Mouse (Mus musculus) hindbrain, embryonic 11.5 days (tissue): ENCODE results near the gene St14. TPM values are rescaled to one million over a fixed set of nuclear protein-coding genes. Genes with fewer than 3 reads are reported as not detected.

Experiments used
- ATAC-seq: fragments of 200-750 bp; cut with Nextera tagmentation; 2 replicates; pipeline ENCODE4 v1.8.0; 2017; ENCODE audit warnings: mild to moderate bottlenecking, moderate TSS enrichment, moderate library complexity; ENCODE audit not compliant: low FRiP score
- DNase-seq: peaks from one replicate; pipeline ENCODE4 v3.0.0-alpha.2; 2015; ENCODE audit warnings: low spot score
- H3K27ac ChIP-seq: fragments of 300-500 bp; sonication (generic); 2 replicates; pipeline ENCODE4 v1.5.1; 2014; ENCODE audit warnings: mild to moderate bottlenecking, low read depth, low read length
- H3K27me3 ChIP-seq: fragments of 300-500 bp; sonication (generic); 2 replicates; pipeline ENCODE4 v1.6.1; 2014; ENCODE audit warnings: mild to moderate bottlenecking, low read length, moderate library complexity, mixed read lengths; ENCODE audit not compliant: control insufficient read depth, insufficient read depth
- H3K36me3 ChIP-seq: fragments of 300-500 bp; sonication (generic); 2 replicates; pipeline ENCODE4 v1.6.1; 2014; ENCODE audit warnings: mild to moderate bottlenecking, low read length, moderate library complexity, mixed read lengths; ENCODE audit not compliant: control insufficient read depth, insufficient read depth
- H3K4me1 ChIP-seq: fragments of 300-500 bp; sonication (generic); replicated peaks from 2 replicates; pipeline ENCODE4 v1.6.1; 2014; ENCODE audit warnings: low read length, mixed read lengths; ENCODE audit not compliant: control insufficient read depth, insufficient read depth
- H3K4me2 ChIP-seq: fragments of 300-500 bp; sonication (generic); replicated peaks from 2 replicates; pipeline ENCODE4 v1.6.1; 2014; ENCODE audit warnings: mild to moderate bottlenecking, low read depth, low read length
- H3K4me3 ChIP-seq: fragments of 300-500 bp; sonication (generic); 2 replicates; pipeline ENCODE4 v1.5.1; 2014; ENCODE audit warnings: low read depth, low read length
- H3K9ac ChIP-seq: fragments of 300-500 bp; sonication (generic); 2 replicates; pipeline ENCODE4 v1.6.1; 2014; ENCODE audit warnings: low read depth, low read length
- H3K9me3 ChIP-seq: fragments of 300-500 bp; sonication (generic); 2 replicates; pipeline ENCODE4 v1.6.1; 2016; ENCODE audit warnings: low read length; ENCODE audit not compliant: control insufficient read depth
- WGBS: fragments of 180-500 bp; shearing (Covaris S2); extraction: QIAGEN DNeasy Blood & Tissue Kit; methylation state at CpG from one replicate; pipeline ENCODE4 v1.1.7; 2014; 5-methylcytosine and 5-hydroxymethylcytosine counted together
- polyA plus RNA-seq: library from polyadenylated mRNA; unstranded; fragments of >200 nt; fragmentation: Nextera tagmentation; extraction: Ambion mirVana; gene quantifications from 2 replicates; pipeline ENCODE4 v1.2.1, GENCODE M21; 2014

St14 gene
- polyA plus RNA-seq, 1 experiment from 2014 or later = 3.2 TPM

GRCm38 (mm10) chr9:31163327-31163726 is 31.7 kb upstream of the St14 start:
- no peak overlapping the region for H3K4me3 ChIP-seq

GRCm38 (mm10) chr9:31162911-31163310 is 31.3 kb upstream of the St14 start:
- Histone ChIP-seq H3K36me3 (peaks cover 6% of the 10 kb centered on the region), H3K27me3 (no peaks in the 10 kb centered on the region), H3K4me3 (no peak overlapping the region), H3K9me3 (no peaks in the 10 kb centered on the region), H3K4me1 (no peaks in the 10 kb centered on the region), H3K27ac (no peak overlapping the region), H3K9ac (no peak overlapping the region), H3K4me2 (no peak overlapping the region)
- no peak for DNase-seq
- ATAC-seq = no peak
- WGBS = 83% methylated on average over 1 of the region's 1 CpGs

More at GRCm38 (mm10) chr9:31163327-31163726, 31.7 kb upstream of the St14 start:
- Histone ChIP-seq H3K36me3 (peaks cover 6% of the 10 kb centered on the region), H3K4me1 (no peaks in the 10 kb centered on the region), H3K4me2 (no peak overlapping the region), H3K9me3 (no peaks in the 10 kb centered on the region), H3K9ac (no peak overlapping the region), H3K27me3 (no peaks in the 10 kb centered on the region), H3K27ac (no peak overlapping the region)
- ATAC-seq (no peak), DNase-seq (no peak)
- WGBS = 93% methylated on average over 1 of the region's 1 CpGs

- no peaks in the 10 kb centered on the region for H3K4me1 ChIP-seq
- 93% methylated on average over 4 of the region's 4 CpGs for WGBS
- H3K4me3 ChIP-seq = no peak overlapping the region
- H3K27ac ChIP-seq = no peak overlapping the region
- H3K9ac ChIP-seq = no peak overlapping the region
- H3K27me3 ChIP-seq = no peaks in the 10 kb centered on the region
- ATAC-seq = no peak
- DNase-seq = peak; percentile 55
- H3K36me3 ChIP-seq = peaks cover 3% of the 10 kb centered on the region; the same call in 1 of the 2 replicates
- no peak overlapping the region for H3K4me2 ChIP-seq
- H3K9me3 ChIP-seq = no peaks in the 10 kb centered on the region
Measured at GRCm38 (mm10) chr9:31159910-31160309, 28.3 kb upstream of the St14 start.

- WGBS = 94% methylated on average over 8 of the region's 8 CpGs
- DNase-seq = no peak
- Histone ChIP-seq H3K27me3 (no peaks in the 10 kb centered on the region), H3K4me3 (no peak overlapping the region), H3K9ac (no peak overlapping the region), H3K36me3 (peaks cover 4% of the 10 kb centered on the region; the same call in 1 of the 2 replicates), H3K4me1 (no peaks in the 10 kb centered on the region), H3K9me3 (no peaks in the 10 kb centered on the region), H3K27ac (no peak overlapping the region), H3K4me2 (no peak overlapping the region)
- ATAC-seq = no peak
Measured at GRCm38 (mm10) chr9:31156594-31156993, 24.9 kb upstream of the St14 start.

GRCm38 (mm10) chr9:31151050-31151449 is 19.4 kb upstream of the St14 start:
- DNase-seq = peak; percentile 76
- 0 out of 2 replicates have a peak, but pooled peaks cover 4% of the 10 kb centered on the region for H3K36me3 ChIP-seq
- no peak for ATAC-seq

GRCm38 (mm10) chr9:31148135-31148534 is 16.5 kb upstream of the St14 start:
- no peak overlapping the region for H3K9ac ChIP-seq
- H3K36me3 ChIP-seq = 0 out of 2 replicates have a peak, but pooled peaks cover 2% of the 10 kb centered on the region
- DNase-seq (no peak), ATAC-seq (no peak)
- H3K4me2 ChIP-seq = no peak overlapping the region
- no peak overlapping the region for H3K27ac ChIP-seq
- no peaks in the 10 kb centered on the region for H3K4me1 ChIP-seq
- H3K4me3 ChIP-seq = no peak overlapping the region
- no peaks in the 10 kb centered on the region for H3K9me3 ChIP-seq
- WGBS = 79% methylated on average over 7 of the region's 7 CpGs
- H3K27me3 ChIP-seq = no peaks in the 10 kb centered on the region

More at GRCm38 (mm10) chr9:31151050-31151449, 19.4 kb upstream of the St14 start:
- H3K4me3 ChIP-seq = no peak overlapping the region
- no peaks in the 10 kb centered on the region for H3K9me3 ChIP-seq
- no peak overlapping the region for H3K4me2 ChIP-seq
- H3K27me3 ChIP-seq = no peaks in the 10 kb centered on the region
- H3K9ac ChIP-seq = no peak overlapping the region
- WGBS = 87% methylated on average over 2 of the region's 2 CpGs
- H3K4me1 ChIP-seq = no peaks in the 10 kb centered on the region
- H3K27ac ChIP-seq = no peak overlapping the region

- Histone ChIP-seq H3K4me1 (no peaks in the 10 kb centered on the region), H3K9ac (no peak overlapping the region), H3K36me3 (no peaks in the 10 kb centered on the region), H3K4me3 (no peak overlapping the region), H3K9me3 (no peaks in the 10 kb centered on the region), H3K27me3 (no peaks in the 10 kb centered on the region), H3K4me2 (no peak overlapping the region), H3K27ac (no peak overlapping the region)
- DNase-seq (no peak), ATAC-seq (no peak)
- WGBS = 86% methylated on average over 7 of the region's 7 CpGs
Measured at GRCm38 (mm10) chr9:31145272-31145925, 13.7 kb upstream of the St14 start.

- no peak overlapping the region for H3K4me3 ChIP-seq
- H3K4me1 ChIP-seq = no peaks in the 10 kb centered on the region
- H3K27me3 ChIP-seq = no peaks in the 10 kb centered on the region
- no peak overlapping the region for H3K4me2 ChIP-seq
- H3K9me3 ChIP-seq = no peaks in the 10 kb centered on the region
- no peak overlapping the region for H3K27ac ChIP-seq
- no peak overlapping the region for H3K9ac ChIP-seq
- ATAC-seq (no peak), DNase-seq (no peak)
- WGBS = 78% methylated on average over 1 of the region's 1 CpGs
- H3K36me3 ChIP-seq = no peaks in the 10 kb centered on the region
Measured at GRCm38 (mm10) chr9:31142924-31143323, 11.3 kb upstream of the St14 start.

- peaks cover 41% of the 10 kb centered on the region for H3K27me3 ChIP-seq
- no peak overlapping the region for H3K9ac ChIP-seq
- DNase-seq (no peak), ATAC-seq (no peak)
- WGBS = 88% methylated on average over 5 of the region's 5 CpGs
- H3K4me1 ChIP-seq = peaks cover 12% of the 10 kb centered on the region
- no peaks in the 10 kb centered on the region for H3K36me3 ChIP-seq
- H3K9me3 ChIP-seq = no peaks in the 10 kb centered on the region
- no peak overlapping the region for H3K4me3 ChIP-seq
- no peak overlapping the region for H3K4me2 ChIP-seq
- no peak overlapping the region for H3K27ac ChIP-seq
Measured at GRCm38 (mm10) chr9:31133131-31133530, 1.5 kb upstream of the St14 start.
